Mouse (Mus musculus): Measurements from ENCODE around the gene Six3. TPM values are rescaled to one million over a fixed set of nuclear protein-coding genes. Genes with fewer than 3 reads are reported as not detected.

Six3 gene
- polyA plus RNA-seq (2015; fragmentation: Nextera tagmentation; extraction: Ambion mirVana), result not detected in 2 replicates

GRCm38 (mm10) chr17:85613266-85613860, at the start of gene Six3:
Gene Six3, plus strand, starts transcription at chr17:85613608.

Other genes starting within 250 kb of the Six3 start
- 0.17 TPM in 1 of 2 replicates, not detected in the other for gene Six2, start 74.7 kb downstream of the Six3 start, polyA plus RNA-seq (2015; fragmentation: Nextera tagmentation; extraction: Ambion mirVana)

Data from urinary bladder, postnatal 0 days (tissue).